Mouse (Mus musculus) midbrain, postnatal 0 days (tissue): ENCODE measurements around the gene Lrrc57. TPM values are rescaled to one million over a fixed set of nuclear protein-coding genes. Genes with fewer than 3 reads are reported as not detected.

Experiments used
- ATAC-seq: fragments of 200-750 bp; cut with Nextera tagmentation; 2 replicates; pipeline ENCODE4 v1.8.0; 2017; ENCODE audit warnings: moderate number of reproducible peaks, mild to moderate bottlenecking, moderate TSS enrichment, moderate library complexity; ENCODE audit not compliant: low FRiP score
- DNase-seq: peaks from one replicate; pipeline ENCODE4 v3.0.0-alpha.2; 2015; ENCODE audit warnings: low spot score
- H3K27ac ChIP-seq: fragments of 300-500 bp; sonication (generic); 2 replicates; pipeline ENCODE4 v1.5.1; 2014; ENCODE audit warnings: low read depth, mild to moderate bottlenecking, low read length, mixed read lengths
- H3K27me3 ChIP-seq: fragments of 300-500 bp; sonication (generic); 2 replicates; pipeline ENCODE4 v1.6.1; 2014; ENCODE audit warnings: low read length, control low read depth, mixed read lengths; ENCODE audit not compliant: insufficient read depth
- H3K36me3 ChIP-seq: fragments of 300-500 bp; sonication (generic); 2 replicates; pipeline ENCODE4 v1.6.1; 2014; ENCODE audit warnings: low read length, control low read depth, mixed read lengths; ENCODE audit not compliant: insufficient read depth
- H3K4me1 ChIP-seq: fragments of 300-500 bp; sonication (generic); 2 replicates; pipeline ENCODE4 v1.6.1; 2014; ENCODE audit warnings: mild to moderate bottlenecking, control low read depth, antibody characterized with exemption, low read length, mixed read lengths; ENCODE audit not compliant: insufficient read depth
- H3K4me2 ChIP-seq: fragments of 300-500 bp; sonication (generic); 2 replicates; pipeline ENCODE4 v1.6.1; 2014; ENCODE audit warnings: low read depth, mild to moderate bottlenecking, low read length, mixed read lengths; ENCODE audit not compliant: poor library complexity, severe bottlenecking
- H3K4me3 ChIP-seq: fragments of 300-500 bp; sonication (generic); 2 replicates; pipeline ENCODE4 v1.5.1; 2014; ENCODE audit warnings: low read depth, mild to moderate bottlenecking, low read length, moderate library complexity
- H3K9ac ChIP-seq: fragments of 300-500 bp; sonication (generic); replicated peaks from 2 replicates; pipeline ENCODE4 v1.6.1; 2014; ENCODE audit warnings: mild to moderate bottlenecking, low read length, moderate library complexity, mixed read lengths; ENCODE audit not compliant: poor library complexity, severe bottlenecking
- H3K9me3 ChIP-seq: fragments of 300-500 bp; sonication (generic); 2 replicates; pipeline ENCODE4 v1.6.1; 2016; ENCODE audit warnings: low read length, control low read depth
- CTCF ChIP-seq: IDR thresholded peaks from 2 replicates; pipeline ENCODE4 v1.5.1; 2016; ENCODE audit warnings: antibody characterized with exemption, mild to moderate bottlenecking
- WGBS: fragments of 180-500 bp; shearing (Covaris S2); extraction: QIAGEN DNeasy Blood & Tissue Kit; methylation state at CpG from one replicate; pipeline ENCODE4 v1.1.7; 2014; 5-methylcytosine and 5-hydroxymethylcytosine counted together
- polyA plus RNA-seq: library from polyadenylated mRNA; unstranded; fragments of >200 nt; fragmentation: Nextera tagmentation; extraction: Ambion mirVana; gene quantifications from 2 replicates; pipeline ENCODE4 v1.2.1, GENCODE M21; 2015
- total RNA-seq: library from RNA; depleted of rRNA; stranded (reverse); fragments of >200 nt; gene quantifications from 2 replicates; pipeline ENCODE4 v1.2.3, GENCODE M21; 2014; rRNA removed

Gene Lrrc57
- total RNA-seq (30.3 and 44.9 TPM in 2 replicates), polyA plus RNA-seq (22.4 and 22.7 TPM in 2 replicates)

DNA sequence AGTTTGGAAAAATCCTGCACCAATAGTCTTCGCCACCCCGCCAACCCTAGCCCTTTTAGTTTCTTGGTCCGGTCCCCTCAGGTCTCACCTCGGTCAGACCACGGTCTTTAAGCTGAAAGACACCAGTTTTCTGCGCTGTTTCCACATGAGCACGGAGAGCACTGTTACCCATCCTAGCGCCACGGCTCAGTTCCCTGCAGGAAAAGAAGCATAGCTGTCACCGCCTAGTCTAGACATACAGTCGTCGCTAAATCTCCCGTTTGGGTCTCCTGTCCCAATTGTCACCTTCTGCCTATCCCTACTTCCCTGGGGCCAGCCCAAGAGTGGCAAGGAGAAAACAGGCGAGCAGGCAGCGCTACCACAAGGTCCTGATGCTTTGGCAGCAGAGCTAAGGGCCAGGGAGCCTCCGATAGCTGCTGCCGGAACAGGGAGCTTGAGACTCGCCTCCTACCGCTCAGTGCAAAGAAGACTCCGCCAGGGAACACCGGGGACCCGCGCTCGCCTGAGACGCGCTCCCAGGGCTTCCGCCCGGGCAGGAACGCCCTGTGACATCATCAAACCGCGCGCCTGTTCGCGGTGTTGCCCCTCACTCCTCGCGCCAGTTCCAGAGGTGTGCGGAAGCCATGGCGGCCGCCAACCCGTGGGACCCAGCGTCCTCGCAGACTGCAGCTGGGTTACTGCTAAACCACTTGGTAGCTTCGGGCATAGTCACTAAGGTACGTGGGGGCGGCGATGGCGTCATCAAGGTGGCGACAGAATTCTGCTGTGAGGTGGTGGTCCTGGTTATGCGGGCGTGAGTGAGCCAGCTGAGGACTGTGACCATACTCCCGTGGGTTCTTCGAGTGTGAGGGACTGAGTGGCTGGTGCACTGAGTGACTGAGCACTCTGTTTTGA, at the start of gene Lrrc57, which contains the start of gene Haus2:
Gene Lrrc57 (minus strand): TSS at position 691 of the 894 bp plus-strand sequence.
Gene Haus2 (plus strand): TSS at position 554 of the 894 bp plus-strand sequence.
- Histone ChIP-seq H3K9ac (peak within 1 kb of the TSS; percentile 77), H3K9me3 (no peaks in the 10 kb centered on the region), H3K27ac (peak within 1 kb of the TSS; percentile 89), H3K4me3 (peak within 1 kb of the TSS; percentile 87), H3K27me3 (no peaks in the 10 kb centered on the region), H3K4me2 (peak within 1 kb of the TSS; percentile 76), H3K36me3 (peaks cover 4% of the 10 kb centered on the region; the same call in 1 of the 2 replicates), H3K4me1 (no peaks in the 10 kb centered on the region; the same call in 1 of the 2 replicates)
- peak; percentile 43 for TF ChIP-seq CTCF
- ATAC-seq (peak; percentile 95), DNase-seq (peak; percentile 91)
- under 1% methylated on average over 52 of the region's 52 CpGs for WGBS

DNA sequence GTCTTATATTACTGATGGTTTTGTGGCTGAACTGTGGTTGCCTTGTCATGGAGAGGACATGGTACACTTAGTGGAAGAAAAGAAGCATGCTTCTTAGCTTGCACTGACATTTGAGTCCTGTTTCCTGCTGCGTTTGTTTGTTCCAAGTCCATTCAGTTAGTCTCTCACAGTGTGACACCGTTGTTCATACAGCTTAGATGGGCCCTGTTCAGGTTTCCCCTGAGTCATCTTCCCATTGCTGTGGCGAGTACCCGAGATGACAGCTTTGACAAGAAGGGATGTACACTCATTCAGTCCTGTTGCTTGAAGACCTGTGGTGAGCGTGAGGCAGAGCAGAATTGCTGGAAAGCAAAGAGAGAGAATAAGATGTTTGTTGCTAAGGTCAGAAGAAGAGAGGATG, 49.2 kb upstream of the Lrrc57 start:
- Histone ChIP-seq H3K4me2 (no peak overlapping the region), H3K4me3 (no peak overlapping the region), H3K4me1 (no peaks in the 10 kb centered on the region), H3K9ac (no peak overlapping the region), H3K36me3 (no peaks in the 10 kb centered on the region), H3K27me3 (no peaks in the 10 kb centered on the region), H3K27ac (no peak overlapping the region), H3K9me3 (no peaks in the 10 kb centered on the region)
- no peak for TF ChIP-seq CTCF
- ATAC-seq (no peak), DNase-seq (no peak)
- 51% methylated on average over 5 of the region's 5 CpGs for WGBS

DNA sequence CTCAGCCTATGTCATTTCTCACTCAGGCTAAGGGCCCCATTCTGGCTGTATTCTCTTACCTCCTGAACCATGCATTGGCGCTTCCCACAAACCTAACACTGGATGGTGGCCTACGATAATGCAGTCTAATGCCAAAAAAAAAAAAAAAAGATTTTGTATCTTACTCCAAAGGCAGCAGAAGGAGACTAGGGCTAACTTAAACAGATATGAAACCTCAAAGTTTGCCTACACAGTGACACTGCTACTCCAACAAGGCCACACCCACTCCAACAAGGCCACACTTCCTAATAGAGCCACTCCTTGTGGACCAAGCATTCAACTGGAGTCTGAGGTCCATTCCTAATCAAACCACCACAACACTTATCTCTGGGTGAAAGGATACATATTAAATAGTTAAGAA, 47.4 kb upstream of the Lrrc57 start:
- 98% methylated on average over 2 of the region's 2 CpGs for WGBS
- Histone ChIP-seq H3K27me3 (no peaks in the 10 kb centered on the region), H3K9me3 (no peaks in the 10 kb centered on the region), H3K4me1 (no peaks in the 10 kb centered on the region), H3K9ac (no peak overlapping the region), H3K27ac (no peak overlapping the region), H3K4me2 (no peak overlapping the region), H3K4me3 (no peak overlapping the region), H3K36me3 (no peaks in the 10 kb centered on the region)
- ATAC-seq = no peak
- no peak for DNase-seq
- TF ChIP-seq CTCF = no peak

DNA sequence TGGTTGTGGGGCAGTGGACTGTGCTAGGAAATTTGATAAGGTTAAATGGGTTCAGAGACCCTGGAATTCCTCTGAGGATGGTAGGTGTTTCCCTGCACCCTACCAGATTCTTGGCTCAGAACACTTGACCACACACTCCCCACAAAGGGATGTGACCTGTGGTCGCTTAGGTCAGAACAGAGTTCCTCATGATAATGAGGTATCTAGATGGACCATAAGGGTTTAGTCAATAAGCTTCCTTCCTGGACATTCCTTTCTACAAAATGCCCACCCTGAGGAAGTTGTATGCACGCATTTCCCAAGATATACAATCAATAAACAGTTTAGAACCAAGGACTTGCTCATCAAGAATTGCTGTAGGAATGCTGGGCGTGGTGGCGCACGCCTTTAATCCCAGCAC, 46.6 kb upstream of the Lrrc57 start:
- 95% methylated on average over 5 of the region's 5 CpGs for WGBS
- no peaks in the 10 kb centered on the region for H3K27me3 ChIP-seq
- H3K36me3 ChIP-seq = no peaks in the 10 kb centered on the region
- no peak for ATAC-seq
- TF ChIP-seq CTCF = no peak
- no peak for DNase-seq
- H3K9me3 ChIP-seq = no peaks in the 10 kb centered on the region
- no peak overlapping the region for H3K4me3 ChIP-seq
- H3K4me2 ChIP-seq = no peak overlapping the region
- no peak overlapping the region for H3K27ac ChIP-seq
- H3K4me1 ChIP-seq = no peaks in the 10 kb centered on the region
- H3K9ac ChIP-seq = no peak overlapping the region

DNA sequence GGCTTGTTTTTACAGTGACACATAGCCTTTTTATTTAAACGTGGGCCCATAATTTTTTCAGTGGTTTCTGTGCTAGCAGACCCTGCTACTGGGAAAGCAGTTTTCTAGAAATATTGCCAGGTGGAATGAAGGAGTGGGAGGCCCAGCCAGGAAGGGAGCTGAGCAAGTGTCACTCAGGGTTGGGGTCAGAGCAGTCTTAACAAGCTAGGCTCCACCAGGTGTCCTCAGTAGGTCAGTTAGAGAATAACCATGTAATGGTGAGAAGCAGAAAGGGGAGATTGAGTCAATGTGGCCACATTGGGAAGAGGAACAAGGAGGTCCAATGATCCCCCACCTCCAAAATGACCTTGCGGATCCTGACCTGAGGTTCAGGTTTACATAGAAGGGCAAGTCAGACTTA, 45.4 kb upstream of the Lrrc57 start:
- TF ChIP-seq CTCF = no peak
- no peak overlapping the region for H3K27ac ChIP-seq
- DNase-seq (no peak), ATAC-seq (no peak)
- H3K27me3 ChIP-seq = no peaks in the 10 kb centered on the region
- H3K4me1 ChIP-seq = no peaks in the 10 kb centered on the region
- H3K9me3 ChIP-seq = no peaks in the 10 kb centered on the region
- 88% methylated on average over 2 of the region's 2 CpGs for WGBS
- no peaks in the 10 kb centered on the region for H3K36me3 ChIP-seq
- no peak overlapping the region for H3K4me3 ChIP-seq
- H3K9ac ChIP-seq = no peak overlapping the region
- H3K4me2 ChIP-seq = no peak overlapping the region

DNA sequence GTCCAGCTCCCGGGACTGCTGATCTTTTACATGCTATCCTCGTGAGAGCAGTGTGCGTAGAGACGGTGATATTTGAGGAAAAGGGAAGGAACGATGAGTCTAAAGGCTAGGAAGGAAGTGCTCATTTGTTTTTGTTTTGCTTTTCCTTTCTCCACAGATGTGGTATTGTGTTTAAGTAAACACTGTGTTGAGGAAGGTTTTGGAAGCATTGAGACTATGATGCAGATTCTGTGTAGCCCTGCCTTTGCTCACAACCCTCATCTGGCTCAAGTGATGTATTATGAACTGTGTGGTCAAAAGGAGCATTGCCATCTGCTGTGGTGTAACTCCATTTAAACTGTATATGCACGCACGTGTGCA, 43.6 kb upstream of the Lrrc57 start:
- Histone ChIP-seq H3K9me3 (no peaks in the 10 kb centered on the region), H3K4me2 (no peak overlapping the region), H3K4me3 (no peak overlapping the region), H3K36me3 (no peaks in the 10 kb centered on the region), H3K27me3 (no peaks in the 10 kb centered on the region), H3K9ac (no peak overlapping the region), H3K4me1 (no peaks in the 10 kb centered on the region), H3K27ac (no peak overlapping the region)
- 88% methylated on average over 7 of the region's 7 CpGs for WGBS
- no peak for ATAC-seq
- no peak for DNase-seq
- no peak for TF ChIP-seq CTCF
